Mouse (Mus musculus) liver, adult 2 months (tissue): ENCODE data around the gene Ankrd49. TPM values are rescaled to one million over a fixed set of nuclear protein-coding genes. Genes with fewer than 3 reads are reported as not detected.

Experiments used
- DNase-seq: peaks from one replicate; pipeline ENCODE4 v3.0.0-alpha.2; 2011; ENCODE audit warnings: low read depth, low spot score; ENCODE audit errors: extremely low read depth
- H3K27ac ChIP-seq: fragments of 200-500 bp; replicated peaks from 2 replicates; pipeline ENCODE4 v1.5.1; 2012; ENCODE audit warnings: low read depth, mild to moderate bottlenecking, control low read depth, inconsistent platforms, low read length; ENCODE audit not compliant: insufficient read depth
- H3K27me3 ChIP-seq: fragments of 200-500 bp; 2 replicates; pipeline ENCODE4 v1.6.1; 2012; ENCODE audit warnings: mild to moderate bottlenecking, moderate library complexity, low read length, inconsistent platforms; ENCODE audit not compliant: control insufficient read depth, insufficient read depth
- H3K36me3 ChIP-seq: fragments of 200-500 bp; 2 replicates; pipeline ENCODE4 v1.6.1; 2012; ENCODE audit warnings: low read length, inconsistent platforms; ENCODE audit not compliant: control insufficient read depth, insufficient read depth
- H3K4me1 ChIP-seq: fragments of 200-500 bp; 2 replicates; pipeline ENCODE4 v1.6.1; 2011; ENCODE audit warnings: low read length; ENCODE audit not compliant: control insufficient read depth, insufficient read depth
- H3K4me3 ChIP-seq: fragments of 200-500 bp; 2 replicates; pipeline ENCODE4 v1.5.1; 2011; ENCODE audit warnings: low read depth, mild to moderate bottlenecking, control low read depth, low read length, moderate library complexity; ENCODE audit not compliant: insufficient read depth
- H3K79me2 ChIP-seq: fragments of 200-500 bp; 2 replicates; pipeline ENCODE4 v1.6.1; 2012; ENCODE audit warnings: inconsistent platforms, mild to moderate bottlenecking, low read length, moderate library complexity; ENCODE audit not compliant: control insufficient read depth, insufficient read depth
- H3K9ac ChIP-seq: fragments of 200-500 bp; 2 replicates; pipeline ENCODE4 v1.6.1; 2012; ENCODE audit warnings: low read depth, mild to moderate bottlenecking, control low read depth, inconsistent platforms, low read length
- CTCF ChIP-seq: fragments of 200-500 bp; IDR thresholded peaks from 2 replicates; pipeline ENCODE4 v1.5.1; 2011; ENCODE audit warnings: low read depth, low read length, control low read depth
- POLR2A ChIP-seq: fragments of 200-500 bp; IDR thresholded peaks from 2 replicates; pipeline ENCODE4 v1.6.1; 2011; ENCODE audit warnings: low read length, control low read depth; ENCODE audit not compliant: insufficient read depth; ENCODE audit errors: extremely low read depth
- WGBS: fragments of 180-500 bp; shearing (Covaris S2); methylation state at CpG from one replicate; pipeline ENCODE4 v1.1.7; 2018; 5-methylcytosine and 5-hydroxymethylcytosine counted together
- polyA plus RNA-seq: library from polyadenylated mRNA; depleted of rRNA; stranded (reverse); fragments of >200 nt; gene quantifications from 2 replicates; pipeline ENCODE4 v1.2.3, GENCODE M21; 2012; rRNA removed
- total RNA-seq: library from RNA; depleted of rRNA; stranded (reverse); fragments of >200 nt; gene quantifications from 2 replicates; pipeline ENCODE4 v1.2.3, GENCODE M21; 2014; rRNA removed

Ankrd49 gene
- 9.0 and 9.4 TPM in 2 replicates for total RNA-seq
- 3.6 and 3.7 TPM in 2 replicates for polyA plus RNA-seq

DNA sequence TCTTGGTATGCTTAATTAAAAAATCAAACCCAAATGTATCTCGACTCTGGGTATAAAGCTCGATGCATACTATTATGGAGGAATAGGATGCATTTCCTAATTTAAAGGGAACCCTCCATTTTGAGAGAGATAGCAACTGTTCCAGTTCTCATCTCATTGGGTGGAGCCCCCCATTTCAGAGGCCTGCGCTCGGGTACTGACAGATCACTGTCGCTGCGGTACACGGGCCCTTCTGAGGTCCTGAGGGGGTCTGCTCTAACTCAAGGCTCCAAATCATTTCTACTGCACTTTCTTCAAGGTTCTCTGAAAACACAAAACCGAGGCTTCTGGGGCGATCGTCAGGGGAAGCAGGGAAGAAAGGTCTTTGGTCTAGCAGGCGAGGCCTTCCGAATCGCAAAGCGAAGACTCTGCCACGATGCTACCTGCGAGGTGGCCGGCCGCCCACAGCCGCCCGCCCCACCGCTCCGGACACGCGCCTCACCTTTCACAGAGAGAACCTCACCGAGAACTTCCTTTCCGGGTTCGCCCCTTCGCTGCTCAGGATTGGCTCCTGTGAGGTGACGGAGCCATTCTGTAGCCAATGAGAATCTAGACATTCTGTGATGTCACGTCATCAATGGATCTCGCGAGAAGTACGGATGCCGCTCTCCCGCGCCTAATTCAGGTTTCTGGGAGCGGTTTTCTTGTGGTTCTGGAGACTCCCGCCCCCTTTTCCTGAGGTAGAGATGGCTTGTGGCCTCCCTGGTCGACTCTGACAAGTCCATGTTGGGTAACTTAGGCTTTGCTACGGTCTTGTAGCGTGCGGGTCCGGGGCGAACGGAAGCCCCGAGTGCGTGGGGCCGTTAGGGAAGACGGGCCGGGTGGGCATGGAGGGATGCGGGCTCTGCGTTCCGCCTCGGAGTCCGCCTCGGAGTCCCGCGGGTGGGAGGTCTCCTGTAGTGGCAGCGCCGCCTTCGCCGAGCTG, at the start of gene Ankrd49, which contains the start of gene Mre11a:
TSS of gene Ankrd49 (minus strand) at position 818 of the 964 bp plus-strand sequence.
TSS of gene Mre11a (plus strand) at position 616 of the 964 bp plus-strand sequence.
- H3K4me3 ChIP-seq, result peak within 1 kb of the TSS; percentile 87
- H3K9ac ChIP-seq, result peak within 1 kb of the TSS; percentile 91
- under 1% methylated on average over 62 of the region's 62 CpGs for WGBS
- TF ChIP-seq POLR2A, result 0 out of 2 replicates have a peak, but pooled peaks have one; percentile 39
- TF ChIP-seq CTCF, result no peak
- no peaks in the 10 kb centered on the region for H3K27me3 ChIP-seq
- peaks cover 16% of the 10 kb centered on the region for H3K36me3 ChIP-seq
- peak; percentile 91 for DNase-seq
- no peaks in the 10 kb centered on the region; the same call in 1 of the 2 replicates for H3K79me2 ChIP-seq
- H3K4me1 ChIP-seq, result peaks cover 2% of the 10 kb centered on the region; the same call in 1 of the 2 replicates
- peak within 1 kb of the TSS; percentile 56 for H3K27ac ChIP-seq

- Histone ChIP-seq H3K36me3 (peaks cover 24% of the 10 kb centered on the region), H3K4me3 (no peak overlapping the region), H3K9ac (no peak overlapping the region), H3K27me3 (no peaks in the 10 kb centered on the region), H3K79me2 (no peaks in the 10 kb centered on the region), H3K4me1 (no peaks in the 10 kb centered on the region), H3K27ac (no peak overlapping the region)
- TF ChIP-seq POLR2A, result no peak
- peak; percentile 22; the same call in 1 of the 2 replicates for TF ChIP-seq CTCF
- WGBS, result 87% methylated on average over 5 of the region's 5 CpGs
- no peak for DNase-seq
Measured at GRCm38 (mm10) chr9:14832046-14832445, 47.4 kb upstream of the Ankrd49 start.

GRCm38 (mm10) chr9:14827875-14828274, 43.2 kb upstream of the Ankrd49 start:
- Histone ChIP-seq H3K79me2 (no peaks in the 10 kb centered on the region), H3K4me1 (no peaks in the 10 kb centered on the region), H3K9ac (no peak overlapping the region), H3K27ac (no peak overlapping the region), H3K36me3 (peaks cover 21% of the 10 kb centered on the region), H3K27me3 (no peaks in the 10 kb centered on the region), H3K4me3 (no peak overlapping the region)
- no peak for DNase-seq
- TF ChIP-seq CTCF, result no peak
- no peak for TF ChIP-seq POLR2A
- WGBS, result 86% methylated on average over 2 of the region's 2 CpGs

- Histone ChIP-seq H3K9ac (no peak overlapping the region), H3K27me3 (no peaks in the 10 kb centered on the region), H3K4me3 (no peak overlapping the region), H3K4me1 (no peaks in the 10 kb centered on the region), H3K79me2 (no peaks in the 10 kb centered on the region), H3K27ac (no peak overlapping the region), H3K36me3 (peaks cover 25% of the 10 kb centered on the region)
- DNase-seq, result no peak
- TF ChIP-seq POLR2A (no peak), CTCF (no peak)
- 95% methylated on average over 5 of the region's 5 CpGs for WGBS
Measured at GRCm38 (mm10) chr9:14824840-14825239, 40.2 kb upstream of the Ankrd49 start.

- Histone ChIP-seq H3K9ac (no peak overlapping the region), H3K27ac (no peak overlapping the region), H3K79me2 (no peaks in the 10 kb centered on the region), H3K36me3 (peaks cover 44% of the 10 kb centered on the region), H3K4me1 (no peaks in the 10 kb centered on the region), H3K27me3 (no peaks in the 10 kb centered on the region), H3K4me3 (no peak overlapping the region)
- DNase-seq, result no peak
- TF ChIP-seq CTCF, result no peak
- no peak for TF ChIP-seq POLR2A
Measured at GRCm38 (mm10) chr9:14821396-14821795, 36.7 kb upstream of the Ankrd49 start.

DNA sequence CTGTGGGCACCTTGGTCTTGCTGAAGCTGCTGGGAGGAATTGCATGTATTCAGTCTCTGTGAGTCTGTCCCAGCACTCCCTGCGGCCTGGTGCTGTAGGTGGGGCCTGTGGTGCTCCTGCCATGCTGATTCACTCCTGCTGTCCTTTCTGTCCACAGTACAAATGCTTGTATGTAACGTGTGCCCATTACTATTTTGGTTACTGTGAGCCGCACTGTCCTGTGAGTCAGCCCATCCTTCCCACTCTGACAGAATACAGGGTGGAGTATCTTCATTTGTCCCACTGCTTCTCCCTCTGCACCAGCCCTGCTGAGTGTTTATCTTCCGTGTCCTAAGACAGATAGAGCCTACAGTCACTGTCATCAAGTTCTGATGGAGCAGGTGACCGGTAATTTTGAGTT, 25.5 kb upstream of the Ankrd49 start:
- H3K27me3 ChIP-seq, result no peaks in the 10 kb centered on the region
- no peak for DNase-seq
- H3K4me3 ChIP-seq, result no peak overlapping the region
- H3K4me1 ChIP-seq, result no peaks in the 10 kb centered on the region
- no peaks in the 10 kb centered on the region for H3K79me2 ChIP-seq
- no peak overlapping the region for H3K9ac ChIP-seq
- 97% methylated on average over 5 of the region's 5 CpGs for WGBS
- no peak for TF ChIP-seq POLR2A
- no peak for TF ChIP-seq CTCF
- H3K36me3 ChIP-seq, result peaks cover 11% of the 10 kb centered on the region
- H3K27ac ChIP-seq, result no peak overlapping the region
